Mouse (Mus musculus): Measurements from ENCODE around the gene Siglece. TPM values are rescaled to one million over a fixed set of nuclear protein-coding genes. Genes with fewer than 3 reads are reported as not detected.

Gene Siglece
- total and polyA plus RNA-seq, 2 experiments from 2014 or later: not detected

- H3K4me1 ChIP-seq (ENCODE audit: insufficient read depth, low read length): no peaks in the 10 kb centered on the region
- no peaks in the 10 kb centered on the region for H3K9me3 ChIP-seq (ENCODE audit: low read length)
- H3K27me3 ChIP-seq (ENCODE audit: insufficient read depth, low read length): no peaks in the 10 kb centered on the region
- H3K27ac ChIP-seq (ENCODE audit: low read depth, low read length): no peak overlapping the region
- peak overlapping the region; percentile 20; the same call in 1 of the 2 replicates for H3K4me2 ChIP-seq (ENCODE audit: low read depth, low read length, poor library complexity, severe bottlenecking)
- 0 out of 2 replicates have a peak, but pooled peaks have one; percentile 41 for ATAC-seq (ENCODE audit: low FRiP score)
- no peak overlapping the region for H3K9ac ChIP-seq (replicated peaks; ENCODE audit: low read length, poor library complexity, severe bottlenecking)
- H3K36me3 ChIP-seq (ENCODE audit: insufficient read depth, low read length): no peaks in the 10 kb centered on the region
- no peak for TF ChIP-seq CTCF (IDR thresholded peaks at IDR 0.05)
- DNase-seq (ENCODE audit: low spot score): no peak
- 14% methylated on average over 10 of the region's 10 CpGs for WGBS
- H3K4me3 ChIP-seq (ENCODE audit: low read depth, low read length): no peak overlapping the region
Measured at GRCm38 (mm10) chr7:43623819-43624218, 36.1 kb downstream of the Siglece start.

DNA sequence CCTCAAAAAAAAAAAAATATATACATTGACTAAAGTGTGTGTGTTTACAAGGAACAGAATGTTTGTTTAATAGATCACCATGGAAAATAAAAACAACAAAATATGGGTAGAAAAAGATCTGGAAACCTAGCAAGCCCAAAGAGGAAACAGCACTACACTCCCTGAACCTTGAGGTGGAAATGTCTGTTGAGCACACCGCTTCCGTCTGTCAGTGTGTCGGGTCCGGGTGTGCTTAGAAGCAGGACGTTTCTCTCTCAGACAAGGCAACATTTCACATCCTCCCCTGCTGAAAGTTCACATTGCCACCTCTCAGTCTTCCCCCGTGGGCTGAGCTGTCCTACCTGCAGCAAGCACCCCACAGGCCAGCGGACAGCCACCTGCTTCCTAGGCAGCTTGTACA is 37.0 kb downstream of the Siglece start:
- ATAC-seq (ENCODE audit: low FRiP score) (no peak), DNase-seq (ENCODE audit: low spot score) (no peak)
- 82% methylated on average over 7 of the region's 7 CpGs for WGBS
- H3K4me3 ChIP-seq (ENCODE audit: low read depth, low read length): no peak overlapping the region
- H3K9me3 ChIP-seq (ENCODE audit: low read length): no peaks in the 10 kb centered on the region
- H3K9ac ChIP-seq (replicated peaks; ENCODE audit: low read length, poor library complexity, severe bottlenecking): no peak overlapping the region
- H3K4me1 ChIP-seq (ENCODE audit: insufficient read depth, low read length): no peaks in the 10 kb centered on the region
- no peak for TF ChIP-seq CTCF (IDR thresholded peaks at IDR 0.05)
- no peak overlapping the region for H3K27ac ChIP-seq (ENCODE audit: low read depth, low read length)
- no peaks in the 10 kb centered on the region for H3K36me3 ChIP-seq (ENCODE audit: insufficient read depth, low read length)
- H3K4me2 ChIP-seq (ENCODE audit: low read depth, low read length, poor library complexity, severe bottlenecking): no peak overlapping the region
- no peaks in the 10 kb centered on the region for H3K27me3 ChIP-seq (ENCODE audit: insufficient read depth, low read length)

DNA sequence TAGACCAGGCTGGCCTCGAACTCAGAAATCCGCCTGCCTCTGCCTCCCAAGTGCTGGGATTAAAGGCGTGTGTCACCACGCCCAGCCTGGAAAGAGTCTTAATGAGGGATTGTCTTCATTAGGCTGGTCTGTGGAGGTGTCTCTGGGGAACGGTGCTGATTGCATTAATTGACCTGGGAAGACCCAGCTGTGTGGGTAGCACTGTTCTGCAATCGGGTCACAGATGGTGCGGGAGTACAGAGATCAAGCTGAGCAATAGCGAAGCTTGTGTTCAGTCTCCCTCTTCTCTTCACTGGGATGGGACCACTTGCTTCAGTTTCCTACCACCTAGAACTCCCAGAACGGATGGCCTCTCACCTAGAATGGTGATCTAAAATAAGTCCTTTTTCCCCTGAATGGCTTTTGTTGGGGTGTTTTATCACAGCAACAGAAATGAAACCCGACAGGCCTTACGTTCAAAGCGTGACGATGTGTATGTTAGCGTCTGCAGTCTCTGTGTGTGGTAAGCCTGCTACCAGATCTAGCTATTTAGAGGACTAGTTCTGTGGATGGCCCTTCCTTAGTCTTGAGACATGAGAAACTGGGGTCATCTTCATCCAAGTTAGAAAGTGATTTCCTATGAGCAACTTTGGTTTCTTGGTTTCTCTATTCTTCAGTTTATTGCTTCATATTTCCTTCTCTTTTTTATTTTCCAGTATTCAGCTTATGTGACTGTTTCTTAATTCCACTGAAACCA is 46.0 kb downstream of the Siglece start:
- Histone ChIP-seq H3K36me3 (ENCODE audit: insufficient read depth, low read length) (no peaks in the 10 kb centered on the region), H3K9ac (replicated peaks; ENCODE audit: low read length, poor library complexity, severe bottlenecking) (no peak overlapping the region), H3K4me1 (ENCODE audit: insufficient read depth, low read length) (no peaks in the 10 kb centered on the region), H3K4me2 (ENCODE audit: low read depth, low read length, poor library complexity, severe bottlenecking) (no peak overlapping the region), H3K27me3 (ENCODE audit: insufficient read depth, low read length) (no peaks in the 10 kb centered on the region), H3K27ac (ENCODE audit: low read depth, low read length) (no peak overlapping the region), H3K4me3 (ENCODE audit: low read depth, low read length) (no peak overlapping the region), H3K9me3 (ENCODE audit: low read length) (no peaks in the 10 kb centered on the region)
- ATAC-seq (ENCODE audit: low FRiP score): no peak
- WGBS: 83% methylated on average over 14 of the region's 14 CpGs
- no peak for TF ChIP-seq CTCF (IDR thresholded peaks at IDR 0.05)
- DNase-seq (ENCODE audit: low spot score): no peak

- H3K36me3 ChIP-seq (ENCODE audit: insufficient read depth, low read length): no peaks in the 10 kb centered on the region
- no peak for TF ChIP-seq CTCF (IDR thresholded peaks at IDR 0.05)
- no peak overlapping the region for H3K4me3 ChIP-seq (ENCODE audit: low read depth, low read length)
- 76% methylated on average over 7 of the region's 7 CpGs for WGBS
- no peak overlapping the region for H3K9ac ChIP-seq (replicated peaks; ENCODE audit: low read length, poor library complexity, severe bottlenecking)
- H3K27me3 ChIP-seq (ENCODE audit: insufficient read depth, low read length): no peaks in the 10 kb centered on the region
- ATAC-seq (ENCODE audit: low FRiP score) (no peak), DNase-seq (ENCODE audit: low spot score) (no peak)
- H3K4me2 ChIP-seq (ENCODE audit: low read depth, low read length, poor library complexity, severe bottlenecking): no peak overlapping the region
- no peak overlapping the region for H3K27ac ChIP-seq (ENCODE audit: low read depth, low read length)
- no peaks in the 10 kb centered on the region for H3K4me1 ChIP-seq (ENCODE audit: insufficient read depth, low read length)
- no peaks in the 10 kb centered on the region for H3K9me3 ChIP-seq (ENCODE audit: low read length)
Measured at GRCm38 (mm10) chr7:43608316-43608824, 51.6 kb downstream of the Siglece start.

GRCm38 (mm10) chr7:43607743-43608287 is 52.1 kb downstream of the Siglece start:
- no peak for TF ChIP-seq CTCF (IDR thresholded peaks at IDR 0.05)
- ATAC-seq (ENCODE audit: low FRiP score) (no peak), DNase-seq (ENCODE audit: low spot score) (no peak)
- 35% methylated on average over 5 of the region's 5 CpGs for WGBS
- Histone ChIP-seq H3K9me3 (ENCODE audit: low read length) (no peaks in the 10 kb centered on the region), H3K27me3 (ENCODE audit: insufficient read depth, low read length) (no peaks in the 10 kb centered on the region), H3K9ac (replicated peaks; ENCODE audit: low read length, poor library complexity, severe bottlenecking) (no peak overlapping the region), H3K36me3 (ENCODE audit: insufficient read depth, low read length) (no peaks in the 10 kb centered on the region), H3K27ac (ENCODE audit: low read depth, low read length) (no peak overlapping the region), H3K4me1 (ENCODE audit: insufficient read depth, low read length) (no peaks in the 10 kb centered on the region), H3K4me3 (ENCODE audit: low read depth, low read length) (no peak overlapping the region; the same call in 1 of the 2 replicates), H3K4me2 (ENCODE audit: low read depth, low read length, poor library complexity, severe bottlenecking) (peak overlapping the region; percentile 72; the same call in 1 of the 2 replicates)

Data from midbrain, postnatal 0 days (tissue).